Mouse (Mus musculus) CD4-positive naive resting alpha-beta T cell, adult 57 days (primary cell): Measurements from ENCODE around the gene Ddx47. TPM values are rescaled to one million over a fixed set of nuclear protein-coding genes. Genes with fewer than 3 reads are reported as not detected.

Experiments
- total RNA-seq: library from RNA; stranded (reverse); gene quantifications from one replicate; pipeline ENCODE4 v1.2.4, GENCODE M21; 2023

Ddx47 gene
- 152 TPM for total RNA-seq

DNA sequence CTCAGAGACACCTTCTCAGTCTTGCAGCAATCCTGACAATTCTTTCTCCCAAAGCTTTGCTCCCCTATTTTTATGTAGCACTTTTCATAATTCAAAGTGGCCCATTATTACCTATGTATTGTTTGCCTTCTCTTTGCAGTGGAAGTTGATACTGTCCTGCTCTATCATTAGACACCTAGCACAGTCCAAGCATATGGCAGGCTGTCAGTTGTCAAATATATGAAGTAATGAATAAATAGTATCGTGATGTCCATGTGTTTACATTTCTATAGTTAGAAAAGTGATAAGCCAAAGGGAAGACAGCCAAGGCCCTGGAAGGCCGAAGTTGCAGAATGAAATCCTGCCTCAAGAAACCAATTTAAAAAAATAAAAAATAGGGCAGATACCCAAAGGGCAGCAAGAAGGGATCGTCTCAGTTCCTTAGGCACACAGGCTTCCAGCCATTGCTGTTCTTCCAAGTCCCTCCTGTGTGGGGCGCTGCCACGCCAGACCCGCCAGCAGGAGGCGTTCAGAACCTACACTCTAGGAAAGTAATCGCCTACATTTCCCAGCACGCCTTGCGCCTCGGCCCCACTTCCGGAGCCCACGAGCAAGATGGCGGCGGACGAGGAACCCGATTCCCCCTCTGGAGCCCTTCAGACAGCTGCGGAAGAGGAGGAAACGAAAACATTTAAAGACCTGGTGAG lies at the start of gene Ddx47:
Ddx47 (plus strand) TSS at position 565 of the 686 bp plus-strand sequence.

GRCm38 (mm10) chr6:134981231-134982062 lies 30.0 kb upstream of the Ddx47 start, which contains the start of gene Apold1:
Gene Apold1 (plus strand): TSS chr6:134981718.

GRCm38 (mm10) chr6:135065236-135065957 lies 54.0 kb downstream of the Ddx47 start, which contains the start of gene Gprc5a:
Gene Gprc5a (plus strand): TSS chr6:135065651.

Other genes starting within 250 kb of the Ddx47 start
- 5.8 TPM for gene Dusp16, start 219.0 kb upstream of the Ddx47 start, total RNA-seq
- gene Crebl2, start 181.5 kb upstream of the Ddx47 start, total RNA-seq = 20.1 TPM
- gene Gpr19, start 113.0 kb upstream of the Ddx47 start, total RNA-seq = 17.3 TPM
- 215 TPM for gene Cdkn1b, start 91.2 kb upstream of the Ddx47 start, total RNA-seq
- gene Apold1, start 29.9 kb upstream of the Ddx47 start, total RNA-seq = 0.33 TPM
- gene Gprc5a, start 54.0 kb downstream of the Ddx47 start, total RNA-seq = 0.35 TPM
- not detected for gene Gprc5d, start 106.7 kb downstream of the Ddx47 start, total RNA-seq
- gene Fam234b, start 186.4 kb downstream of the Ddx47 start, total RNA-seq = 32.8 TPM
- gene Hebp1, start 186.4 kb downstream of the Ddx47 start, total RNA-seq = 23.9 TPM
- gene Gsg1, start 242.7 kb downstream of the Ddx47 start, total RNA-seq = not detected